Mouse (Mus musculus): ENCODE measurements at regions not wholly inside any gene's neighbourhood (a gene's known extent, or its start where the extent isn't known, plus 50 kb on each side); places are given as distances from the start of the nearest gene placed in this dataset.

DNA sequence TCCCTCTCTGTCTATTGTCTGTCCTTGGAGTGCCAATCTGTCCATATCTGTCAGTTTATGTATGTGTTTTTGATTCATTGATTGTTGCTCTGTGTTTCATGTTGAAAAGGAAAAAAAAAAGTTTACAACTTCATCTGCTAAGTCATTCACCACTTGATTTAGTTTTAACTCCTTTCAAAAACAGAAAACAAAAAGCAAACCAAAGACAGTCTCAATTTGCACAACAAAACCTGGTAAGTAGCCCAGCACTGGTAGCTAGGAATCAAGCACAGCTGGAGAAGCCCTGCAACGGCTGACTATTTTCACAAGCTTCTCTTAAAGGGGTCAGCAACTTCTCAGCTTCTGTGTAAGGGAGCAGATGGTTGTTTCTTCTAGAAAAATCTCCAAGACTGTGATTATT lies 72.9 kb upstream of the Adgrf1 start:
- TF ChIP-seq EP300 (IDR thresholded peaks at IDR 0.05; ENCODE audit: low read depth) (no peak), CTCF (IDR thresholded peaks at IDR 0.05; ENCODE audit: low read depth) (no peak)
- 49% methylated on average over 1 of the region's 1 CpGs for WGBS
- ATAC-seq (ENCODE audit: insufficient read depth, low read depth): no peak
- Histone ChIP-seq H3K4me3 (ENCODE audit: low read depth, low read length) (no peak overlapping the region), H3K27me3 (ENCODE audit: control insufficient read depth, insufficient read depth, low read length) (no peaks in the 10 kb centered on the region), H3K4me2 (ENCODE audit: low read depth, low read length) (no peak overlapping the region), H3K9ac (replicated peaks; ENCODE audit: low read depth, low read length) (no peak overlapping the region), H3K9me3 (replicated peaks; ENCODE audit: control insufficient read depth, low read length) (no peaks in the 10 kb centered on the region), H3K36me3 (replicated peaks; ENCODE audit: control insufficient read depth, insufficient read depth, low read length) (no peaks in the 10 kb centered on the region), H3K4me1 (ENCODE audit: control insufficient read depth, insufficient read depth) (no peaks in the 10 kb centered on the region), H3K27ac (ENCODE audit: low read depth) (no peak overlapping the region)
- no peak for DNase-seq (ENCODE audit: low spot score)

GRCm38 (mm10) chr17:43200832-43201231 lies 69.3 kb upstream of the Adgrf1 start:
- no peak for DNase-seq (ENCODE audit: low spot score)
- Histone ChIP-seq H3K9me3 (replicated peaks; ENCODE audit: control insufficient read depth, low read length) (no peaks in the 10 kb centered on the region), H3K4me2 (ENCODE audit: low read depth, low read length) (no peak overlapping the region), H3K27ac (ENCODE audit: low read depth) (no peak overlapping the region), H3K4me1 (ENCODE audit: control insufficient read depth, insufficient read depth) (no peaks in the 10 kb centered on the region), H3K4me3 (ENCODE audit: low read depth, low read length) (no peak overlapping the region), H3K27me3 (ENCODE audit: control insufficient read depth, insufficient read depth, low read length) (no peaks in the 10 kb centered on the region), H3K36me3 (replicated peaks; ENCODE audit: control insufficient read depth, insufficient read depth, low read length) (no peaks in the 10 kb centered on the region), H3K9ac (replicated peaks; ENCODE audit: low read depth, low read length) (no peak overlapping the region)
- TF ChIP-seq CTCF (IDR thresholded peaks at IDR 0.05; ENCODE audit: low read depth) (no peak), EP300 (IDR thresholded peaks at IDR 0.05; ENCODE audit: low read depth) (no peak)
- WGBS: 66% methylated on average over 2 of the region's 2 CpGs
- no peak for ATAC-seq (ENCODE audit: insufficient read depth, low read depth)

- ATAC-seq (ENCODE audit: insufficient read depth, low read depth): no peak
- no peak overlapping the region for H3K9ac ChIP-seq (replicated peaks; ENCODE audit: low read depth, low read length)
These were observed 63.2 kb upstream of the Adgrf1 start for GRCm38 (mm10) chr17:43206701-43207470.

GRCm38 (mm10) chr17:43209727-43210126 lies 60.4 kb upstream of the Adgrf1 start:
- no peaks in the 10 kb centered on the region for H3K36me3 ChIP-seq (replicated peaks; ENCODE audit: control insufficient read depth, insufficient read depth, low read length)
- ATAC-seq (ENCODE audit: insufficient read depth, low read depth) (no peak), DNase-seq (ENCODE audit: low spot score) (no peak)
- 77% methylated on average over 1 of the region's 1 CpGs for WGBS
- no peaks in the 10 kb centered on the region for H3K4me1 ChIP-seq (ENCODE audit: control insufficient read depth, insufficient read depth)
- H3K27me3 ChIP-seq (ENCODE audit: control insufficient read depth, insufficient read depth, low read length): no peaks in the 10 kb centered on the region
- H3K27ac ChIP-seq (ENCODE audit: low read depth): no peak overlapping the region
- TF ChIP-seq EP300 (IDR thresholded peaks at IDR 0.05; ENCODE audit: low read depth) (no peak), CTCF (IDR thresholded peaks at IDR 0.05; ENCODE audit: low read depth) (no peak)
- no peak overlapping the region for H3K9ac ChIP-seq (replicated peaks; ENCODE audit: low read depth, low read length)
- 0 out of 2 replicates have a peak, but pooled peaks cover 4% of the 10 kb centered on the region for H3K9me3 ChIP-seq (replicated peaks; ENCODE audit: control insufficient read depth, low read length)
- no peak overlapping the region for H3K4me3 ChIP-seq (ENCODE audit: low read depth, low read length)
- H3K4me2 ChIP-seq (ENCODE audit: low read depth, low read length): no peak overlapping the region

More at GRCm38 (mm10) chr17:43206701-43207470, 63.2 kb upstream of the Adgrf1 start:
- Histone ChIP-seq H3K27me3 (ENCODE audit: control insufficient read depth, insufficient read depth, low read length) (no peaks in the 10 kb centered on the region), H3K36me3 (replicated peaks; ENCODE audit: control insufficient read depth, insufficient read depth, low read length) (no peaks in the 10 kb centered on the region), H3K4me2 (ENCODE audit: low read depth, low read length) (no peak overlapping the region), H3K27ac (ENCODE audit: low read depth) (no peak overlapping the region), H3K4me1 (ENCODE audit: control insufficient read depth, insufficient read depth) (no peaks in the 10 kb centered on the region), H3K9me3 (replicated peaks; ENCODE audit: control insufficient read depth, low read length) (0 out of 2 replicates have a peak, but pooled peaks cover 4% of the 10 kb centered on the region), H3K4me3 (ENCODE audit: low read depth, low read length) (no peak overlapping the region)
- TF ChIP-seq CTCF (IDR thresholded peaks at IDR 0.05; ENCODE audit: low read depth): no peak
- no peak for TF ChIP-seq EP300 (IDR thresholded peaks at IDR 0.05; ENCODE audit: low read depth)
- no peak for DNase-seq (ENCODE audit: low spot score)
- WGBS: 88% methylated on average over 3 of the region's 3 CpGs

GRCm38 (mm10) chr17:43214038-43214437 lies 56.1 kb upstream of the Adgrf1 start:
- no peaks in the 10 kb centered on the region for H3K36me3 ChIP-seq (replicated peaks; ENCODE audit: control insufficient read depth, insufficient read depth, low read length)
- ATAC-seq (ENCODE audit: insufficient read depth, low read depth) (no peak), DNase-seq (ENCODE audit: low spot score) (no peak)
- H3K9ac ChIP-seq (replicated peaks; ENCODE audit: low read depth, low read length): no peak overlapping the region
- H3K4me1 ChIP-seq (ENCODE audit: control insufficient read depth, insufficient read depth): no peaks in the 10 kb centered on the region
- 84% methylated on average over 1 of the region's 1 CpGs for WGBS
- H3K4me3 ChIP-seq (ENCODE audit: low read depth, low read length): no peak overlapping the region
- no peak for TF ChIP-seq EP300 (IDR thresholded peaks at IDR 0.05; ENCODE audit: low read depth)
- TF ChIP-seq CTCF (IDR thresholded peaks at IDR 0.05; ENCODE audit: low read depth): no peak
- no peak overlapping the region for H3K27ac ChIP-seq (ENCODE audit: low read depth)
- no peak overlapping the region for H3K4me2 ChIP-seq (ENCODE audit: low read depth, low read length)
- H3K9me3 ChIP-seq (replicated peaks; ENCODE audit: control insufficient read depth, low read length): 0 out of 2 replicates have a peak, but pooled peaks cover 4% of the 10 kb centered on the region
- no peaks in the 10 kb centered on the region for H3K27me3 ChIP-seq (ENCODE audit: control insufficient read depth, insufficient read depth, low read length)

GRCm38 (mm10) chr17:43219636-43220035 lies 50.5 kb upstream of the Adgrf1 start:
- Histone ChIP-seq H3K36me3 (replicated peaks; ENCODE audit: control insufficient read depth, insufficient read depth, low read length) (no peaks in the 10 kb centered on the region), H3K4me3 (ENCODE audit: low read depth, low read length) (no peak overlapping the region), H3K27me3 (ENCODE audit: control insufficient read depth, insufficient read depth, low read length) (no peaks in the 10 kb centered on the region), H3K9me3 (replicated peaks; ENCODE audit: control insufficient read depth, low read length) (no peaks in the 10 kb centered on the region), H3K4me1 (ENCODE audit: control insufficient read depth, insufficient read depth) (no peaks in the 10 kb centered on the region), H3K27ac (ENCODE audit: low read depth) (no peak overlapping the region), H3K4me2 (ENCODE audit: low read depth, low read length) (no peak overlapping the region), H3K9ac (replicated peaks; ENCODE audit: low read depth, low read length) (no peak overlapping the region)
- DNase-seq (ENCODE audit: low spot score): no peak
- no peak for TF ChIP-seq EP300 (IDR thresholded peaks at IDR 0.05; ENCODE audit: low read depth)
- TF ChIP-seq CTCF (IDR thresholded peaks at IDR 0.05; ENCODE audit: low read depth): no peak
- ATAC-seq (ENCODE audit: insufficient read depth, low read depth): no peak
- WGBS: 70% methylated on average over 4 of the region's 4 CpGs
